Mouse (Mus musculus): ENCODE measurements at regions not wholly inside any gene's neighbourhood (a gene's known extent, or its start where the extent isn't known, plus 50 kb on each side); places are given as distances from the start of the nearest gene placed in this dataset.

- H3K27ac ChIP-seq: no peak overlapping the region
- no peaks in the 10 kb centered on the region for H3K36me3 ChIP-seq
- no peaks in the 10 kb centered on the region for H3K9me3 ChIP-seq
- 46% methylated on average over 4 of the region's 4 CpGs for WGBS
- no peak overlapping the region for H3K9ac ChIP-seq (replicated peaks)
- no peak for ATAC-seq (ENCODE audit: insufficient number of reproducible peaks, insufficient read depth, low FRiP score, low TSS enrichment, low read depth)
- H3K27me3 ChIP-seq: no peaks in the 10 kb centered on the region
- peak overlapping the region; percentile 46; the same call in 1 of the 2 replicates for H3K4me2 ChIP-seq
- no peak overlapping the region for H3K4me3 ChIP-seq (replicated peaks)
- H3K4me1 ChIP-seq (replicated peaks): peaks cover 23% of the 10 kb centered on the region; the same call in 1 of the 2 replicates
Observed at GRCm38 (mm10) chr8:77816217-77816616, 92.0 kb upstream of the Ednra start.

GRCm38 (mm10) chr8:77825786-77826185, 101.5 kb upstream of the Ednra start:
- no peak overlapping the region for H3K27ac ChIP-seq
- no peak for ATAC-seq (ENCODE audit: insufficient number of reproducible peaks, insufficient read depth, low FRiP score, low TSS enrichment, low read depth)
- H3K4me2 ChIP-seq: no peak overlapping the region
- H3K27me3 ChIP-seq: no peaks in the 10 kb centered on the region
- no peak overlapping the region for H3K9ac ChIP-seq (replicated peaks)
- H3K4me3 ChIP-seq (replicated peaks): no peak overlapping the region
- no peaks in the 10 kb centered on the region for H3K36me3 ChIP-seq
- H3K9me3 ChIP-seq: no peaks in the 10 kb centered on the region
- H3K4me1 ChIP-seq (replicated peaks): peaks cover 42% of the 10 kb centered on the region
- 56% methylated on average over 1 of the region's 1 CpGs for WGBS

GRCm38 (mm10) chr8:77826255-77826654, 102.0 kb upstream of the Ednra start:
- Histone ChIP-seq H3K4me2 (no peak overlapping the region), H3K9me3 (no peaks in the 10 kb centered on the region), H3K27ac (no peak overlapping the region), H3K36me3 (no peaks in the 10 kb centered on the region), H3K4me1 (replicated peaks) (peaks cover 42% of the 10 kb centered on the region), H3K4me3 (replicated peaks) (no peak overlapping the region), H3K9ac (replicated peaks) (no peak overlapping the region), H3K27me3 (no peaks in the 10 kb centered on the region)
- no peak for ATAC-seq (ENCODE audit: insufficient number of reproducible peaks, insufficient read depth, low FRiP score, low TSS enrichment, low read depth)
- 78% methylated on average over 2 of the region's 2 CpGs for WGBS

- WGBS: 29% methylated on average over 7 of the region's 7 CpGs
- H3K9me3 ChIP-seq: no peaks in the 10 kb centered on the region
- peaks cover 49% of the 10 kb centered on the region for H3K4me1 ChIP-seq (replicated peaks)
- H3K9ac ChIP-seq (replicated peaks): no peak overlapping the region
- H3K36me3 ChIP-seq: no peaks in the 10 kb centered on the region
- no peaks in the 10 kb centered on the region for H3K27me3 ChIP-seq
- no peak for ATAC-seq (ENCODE audit: insufficient number of reproducible peaks, insufficient read depth, low FRiP score, low TSS enrichment, low read depth)
- no peak overlapping the region for H3K4me3 ChIP-seq (replicated peaks)
- no peak overlapping the region for H3K4me2 ChIP-seq
- H3K27ac ChIP-seq: peak overlapping the region; percentile 88
Observed at GRCm38 (mm10) chr8:77828079-77828478, 103.8 kb upstream of the Ednra start.

GRCm38 (mm10) chr8:77829126-77829748, 105.0 kb upstream of the Ednra start:
- Histone ChIP-seq H3K4me2 (peak overlapping the region; percentile 24), H3K9ac (replicated peaks) (no peak overlapping the region), H3K4me1 (replicated peaks) (peaks cover 51% of the 10 kb centered on the region), H3K36me3 (no peaks in the 10 kb centered on the region), H3K9me3 (no peaks in the 10 kb centered on the region), H3K27me3 (no peaks in the 10 kb centered on the region), H3K27ac (peak overlapping the region; percentile 88), H3K4me3 (replicated peaks) (no peak overlapping the region)
- 8% methylated on average over 5 of the region's 5 CpGs for WGBS
- ATAC-seq (ENCODE audit: insufficient number of reproducible peaks, insufficient read depth, low FRiP score, low TSS enrichment, low read depth): peak; percentile 70

GRCm38 (mm10) chr8:77829764-77830163, 105.5 kb upstream of the Ednra start:
- Histone ChIP-seq H3K4me1 (replicated peaks) (peaks cover 56% of the 10 kb centered on the region), H3K4me2 (peak overlapping the region; percentile 24), H3K9ac (replicated peaks) (no peak overlapping the region), H3K9me3 (no peaks in the 10 kb centered on the region), H3K4me3 (replicated peaks) (no peak overlapping the region), H3K36me3 (no peaks in the 10 kb centered on the region), H3K27me3 (no peaks in the 10 kb centered on the region), H3K27ac (peak overlapping the region; percentile 88)
- 10% methylated on average over 5 of the region's 5 CpGs for WGBS
- ATAC-seq (ENCODE audit: insufficient number of reproducible peaks, insufficient read depth, low FRiP score, low TSS enrichment, low read depth): peak; percentile 85

GRCm38 (mm10) chr8:77834283-77834682, 110.0 kb upstream of the Ednra start:
- Histone ChIP-seq H3K4me1 (replicated peaks) (peaks cover 32% of the 10 kb centered on the region), H3K27me3 (no peaks in the 10 kb centered on the region), H3K9ac (replicated peaks) (no peak overlapping the region), H3K4me2 (no peak overlapping the region), H3K4me3 (replicated peaks) (no peak overlapping the region), H3K27ac (no peak overlapping the region), H3K9me3 (no peaks in the 10 kb centered on the region), H3K36me3 (no peaks in the 10 kb centered on the region)
- no peak for ATAC-seq (ENCODE audit: insufficient number of reproducible peaks, insufficient read depth, low FRiP score, low TSS enrichment, low read depth)
- WGBS: 57% methylated on average over 6 of the region's 6 CpGs

GRCm38 (mm10) chr8:77836902-77837489, 112.7 kb upstream of the Ednra start:
- Histone ChIP-seq H3K4me3 (replicated peaks) (no peak overlapping the region), H3K9me3 (no peaks in the 10 kb centered on the region), H3K9ac (replicated peaks) (no peak overlapping the region), H3K4me1 (replicated peaks) (peaks cover 19% of the 10 kb centered on the region), H3K36me3 (no peaks in the 10 kb centered on the region), H3K4me2 (no peak overlapping the region), H3K27ac (no peak overlapping the region), H3K27me3 (no peaks in the 10 kb centered on the region)
- no peak for ATAC-seq (ENCODE audit: insufficient number of reproducible peaks, insufficient read depth, low FRiP score, low TSS enrichment, low read depth)
- 89% methylated on average over 5 of the region's 5 CpGs for WGBS

GRCm38 (mm10) chr8:77842392-77843139, 118.3 kb upstream of the Ednra start:
- 37% methylated on average over 7 of the region's 7 CpGs for WGBS

GRCm38 (mm10) chr8:77843229-77843628, 119.0 kb upstream of the Ednra start:
- H3K4me1 ChIP-seq (replicated peaks): peaks cover 2% of the 10 kb centered on the region
- no peak for ATAC-seq (ENCODE audit: insufficient number of reproducible peaks, insufficient read depth, low FRiP score, low TSS enrichment, low read depth)
- no peaks in the 10 kb centered on the region for H3K36me3 ChIP-seq
- H3K9ac ChIP-seq (replicated peaks): no peak overlapping the region
- no peaks in the 10 kb centered on the region for H3K27me3 ChIP-seq
- 46% methylated on average over 3 of the region's 3 CpGs for WGBS
- no peak overlapping the region for H3K4me3 ChIP-seq (replicated peaks)
- H3K27ac ChIP-seq: no peak overlapping the region
- H3K9me3 ChIP-seq: no peaks in the 10 kb centered on the region
- H3K4me2 ChIP-seq: no peak overlapping the region

More at GRCm38 (mm10) chr8:77842392-77843139, 118.3 kb upstream of the Ednra start:
- Histone ChIP-seq H3K27me3 (no peaks in the 10 kb centered on the region), H3K9me3 (no peaks in the 10 kb centered on the region), H3K4me3 (replicated peaks) (no peak overlapping the region), H3K27ac (no peak overlapping the region), H3K9ac (replicated peaks) (no peak overlapping the region), H3K36me3 (no peaks in the 10 kb centered on the region), H3K4me1 (replicated peaks) (peaks cover 2% of the 10 kb centered on the region), H3K4me2 (no peak overlapping the region)
- no peak for ATAC-seq (ENCODE audit: insufficient number of reproducible peaks, insufficient read depth, low FRiP score, low TSS enrichment, low read depth)

GRCm38 (mm10) chr8:77850523-77850922, 126.3 kb upstream of the Ednra start:
- Histone ChIP-seq H3K4me2 (no peak overlapping the region), H3K4me1 (replicated peaks) (peaks cover 3% of the 10 kb centered on the region; the same call in 1 of the 2 replicates), H3K9me3 (peaks cover 6% of the 10 kb centered on the region), H3K9ac (replicated peaks) (no peak overlapping the region), H3K27ac (no peak overlapping the region), H3K4me3 (replicated peaks) (no peak overlapping the region), H3K27me3 (no peaks in the 10 kb centered on the region), H3K36me3 (no peaks in the 10 kb centered on the region)
- no peak for ATAC-seq (ENCODE audit: insufficient number of reproducible peaks, insufficient read depth, low FRiP score, low TSS enrichment, low read depth)
- WGBS: 67% methylated on average over 5 of the region's 5 CpGs
